Mouse (Mus musculus) B cell, adult (primary cell): ENCODE data around the gene Olfr914. TPM values are rescaled to one million over a fixed set of nuclear protein-coding genes. Genes with fewer than 3 reads are reported as not detected.

Experiments
- total RNA-seq: library from RNA; stranded (reverse); gene quantifications from 4 replicates; pipeline ENCODE4 v1.2.4, GENCODE M21; 2023; ENCODE audit not compliant: inconsistent age

Olfr914 gene
- not detected in 4 replicates for total RNA-seq

DNA sequence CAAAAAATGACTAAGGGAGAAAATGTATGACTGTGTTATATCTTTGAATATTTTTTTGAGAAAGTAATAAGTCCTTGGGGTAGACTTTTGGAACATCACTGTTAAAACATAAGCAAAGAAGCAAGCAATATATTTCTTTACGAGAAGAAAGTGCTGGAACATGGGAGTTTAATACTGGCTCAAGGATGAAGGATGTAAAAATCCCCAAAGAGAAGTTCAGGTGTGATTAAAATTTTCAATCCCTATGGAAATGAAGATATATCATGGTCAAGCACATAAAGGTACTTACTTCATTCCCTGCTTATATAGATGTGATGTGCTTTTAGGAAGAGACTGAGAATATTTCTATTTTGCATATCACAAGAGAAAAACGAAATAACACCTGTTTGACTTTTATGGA is at the start of gene Olfr914:
Gene Olfr914 (plus strand): TSS at position 301 of the 400 bp plus-strand sequence.

DNA sequence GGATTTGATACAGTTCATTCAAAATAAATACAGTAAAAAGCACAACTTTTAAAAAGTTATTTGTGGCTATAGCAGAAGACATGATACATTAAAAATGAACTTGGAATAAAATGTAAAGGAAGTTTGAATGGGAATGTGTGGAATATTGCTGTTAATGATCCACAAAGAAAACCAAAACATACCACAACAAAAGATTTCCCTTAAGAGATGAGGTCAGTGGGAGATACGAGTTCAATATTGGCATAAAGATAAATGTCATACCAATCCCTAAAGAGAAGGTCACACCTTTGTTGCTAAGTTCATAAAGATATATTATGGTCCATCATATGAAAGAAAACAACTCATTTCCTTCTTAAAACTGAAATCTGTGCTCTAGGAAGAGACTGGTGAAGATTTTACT is 25.0 kb upstream of the Olfr914 start, which contains the start of gene Olfr912:
Gene Olfr912 (plus strand): TSS at position 301 of the 400 bp plus-strand sequence.

DNA sequence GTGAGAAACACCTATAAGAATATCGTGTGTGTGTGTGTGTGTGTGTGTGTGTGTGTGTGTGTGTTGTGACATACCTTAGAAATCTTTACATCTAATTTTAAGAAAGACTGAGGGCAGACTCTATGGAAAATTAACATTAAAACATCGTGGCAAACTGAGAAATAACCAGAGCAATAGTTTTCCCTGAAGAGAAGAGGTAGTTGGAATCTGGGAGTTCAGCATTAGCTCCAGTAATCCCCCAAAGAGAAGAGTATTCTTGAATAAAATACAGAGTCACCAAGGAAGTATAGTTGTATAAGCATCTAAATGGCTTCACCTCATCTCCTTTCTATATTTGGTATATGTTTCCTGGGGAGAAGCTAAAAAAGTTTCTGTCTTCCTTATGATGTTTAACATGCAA is 12.4 kb upstream of the Olfr914 start, which contains the start of gene Olfr913:
Gene Olfr913 (plus strand): TSS at position 301 of the 400 bp plus-strand sequence.

DNA sequence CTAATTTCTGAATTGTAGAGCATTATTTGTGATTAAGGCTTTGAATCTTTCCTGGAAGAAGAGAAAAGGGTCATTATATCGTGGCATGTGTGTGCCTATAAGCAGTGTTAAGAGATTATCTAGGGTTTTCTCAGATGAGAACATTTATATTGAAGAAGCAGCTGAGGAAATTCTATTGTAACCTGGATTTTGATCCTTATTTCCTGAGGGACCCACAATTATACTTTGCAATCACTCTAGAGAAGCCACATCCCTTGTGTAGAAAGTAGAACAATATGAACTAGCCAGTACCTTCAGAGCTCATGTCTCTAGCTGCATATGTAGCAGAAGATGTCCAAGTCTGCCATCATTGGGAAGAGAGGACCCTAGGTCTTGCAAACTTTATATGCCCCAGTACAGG is 54.9 kb downstream of the Olfr914 start, which contains the start of gene Olfr916:
Gene Olfr916 (minus strand): TSS at position 101 of the 400 bp plus-strand sequence.

Other genes starting within 250 kb of the Olfr914 start
- gene Olfr250, start 238.2 kb upstream of the Olfr914 start, total RNA-seq, result not detected in 4 replicates
- gene Olfr251, start 228.0 kb upstream of the Olfr914 start, total RNA-seq, result not detected in 4 replicates
- gene Olfr147, start 203.4 kb upstream of the Olfr914 start, total RNA-seq, result not detected in 4 replicates
- gene Olfr901, start 175.6 kb upstream of the Olfr914 start, total RNA-seq, result not detected in 4 replicates
- gene Olfr902, start 157.4 kb upstream of the Olfr914 start, total RNA-seq, result not detected in 4 replicates
- not detected in 4 replicates for gene Olfr904, start 142.0 kb upstream of the Olfr914 start, total RNA-seq
- not detected in 4 replicates for gene Olfr905, start 134.0 kb upstream of the Olfr914 start, total RNA-seq
- not detected in 4 replicates for gene Olfr906, start 118.0 kb upstream of the Olfr914 start, total RNA-seq
- not detected in 4 replicates for gene Olfr907, start 109.3 kb upstream of the Olfr914 start, total RNA-seq
- not detected in 4 replicates for gene Olfr911-ps1, start 83.5 kb upstream of the Olfr914 start, total RNA-seq
- not detected in 4 replicates for gene Olfr910, start 67.3 kb upstream of the Olfr914 start, total RNA-seq
- not detected in 4 replicates for gene Olfr912, start 24.9 kb upstream of the Olfr914 start, total RNA-seq
- not detected in 4 replicates for gene Olfr913, start 12.3 kb upstream of the Olfr914 start, total RNA-seq
- not detected in 4 replicates for gene Olfr916, start 54.8 kb downstream of the Olfr914 start, total RNA-seq
- not detected in 4 replicates for gene Olfr917, start 60.7 kb downstream of the Olfr914 start, total RNA-seq
- not detected in 4 replicates for gene Olfr918, start 69.5 kb downstream of the Olfr914 start, total RNA-seq
- not detected in 4 replicates for gene Olfr919, start 98.6 kb downstream of the Olfr914 start, total RNA-seq
- 8.8 to 12.9 TPM (median 10.5 TPM) in 4 replicates for gene Vwa5a, start 113.2 kb downstream of the Olfr914 start, total RNA-seq
- 0.13 to 0.21 TPM in 2 of 4 replicates, not detected in the others for gene Olfr920, start 147.2 kb downstream of the Olfr914 start, total RNA-seq
- not detected in 4 replicates for gene Olfr921, start 168.0 kb downstream of the Olfr914 start, total RNA-seq
- gene Olfr922, start 209.5 kb downstream of the Olfr914 start, total RNA-seq, result not detected in 4 replicates
- gene Olfr923, start 221.4 kb downstream of the Olfr914 start, total RNA-seq, result not detected in 4 replicates
- not detected in 4 replicates for gene Olfr924, start 239.3 kb downstream of the Olfr914 start, total RNA-seq
- not detected in 4 replicates for gene Olfr26, start 250.0 kb downstream of the Olfr914 start, total RNA-seq